In genomic region chr7:3704475-3704874, GRCm38 (mm10) we compare ENCODE assay signal across 8 mouse cellular contexts. TPM values are rescaled to one million over a fixed set of nuclear protein-coding genes. Genes with fewer than 3 reads are reported as not detected.
DNase-seq lines count a peak whose midpoint lies in the region; ATAC-seq and TF ChIP-seq lines count a peak whose summit lies in the region.

No protein-coding gene starts in this region.

- no peak for TF ChIP-seq CTCF in cerebellum, adult 2 months (IDR thresholded peaks at IDR 0.05; ENCODE audit: borderline replicate concordance, insufficient read depth, low read depth, low read length)
- TF ChIP-seq CTCF in stomach, postnatal 0 days (IDR thresholded peaks at IDR 0.05; ENCODE audit: low read depth) = no peak

- no peak for TF ChIP-seq EP300 in stomach, postnatal 0 days (optimal IDR thresholded peaks at IDR 0.05)

- no peak for DNase-seq in cerebellum, adult 2 months
- DNase-seq in cerebellum, adult 11-12 months = no peak
- no peak for DNase-seq in liver, embryonic 13.5 days
- peak; percentile 54 for DNase-seq in stomach, postnatal 0 days (ENCODE audit: low spot score)
- no peak for DNase-seq in adrenal gland, postnatal 10 days
- DNase-seq in urinary bladder, adult 18-20 months (ENCODE audit: low spot score in 2 of 2) = no peak

- TF ChIP-seq POLR2A in cerebellum, adult 2 months (IDR thresholded peaks at IDR 0.05; ENCODE audit: borderline replicate concordance, insufficient read depth, low read length) = no peak

- H3K4me2 ChIP-seq in forebrain, embryonic 12.5 days = peak overlapping the region; percentile 93
- peak overlapping the region; percentile 82 for H3K4me2 ChIP-seq in liver, embryonic 13.5 days
- H3K4me2 ChIP-seq in stomach, postnatal 0 days (replicated peaks; ENCODE audit: low read depth) = peak overlapping the region; percentile 73

- peak overlapping the region; percentile 82; the same call in 1 of the 2 replicates for H3K27ac ChIP-seq in cerebellum, adult 2 months (ENCODE audit: insufficient read depth, low read length)
- H3K27ac ChIP-seq in forebrain, embryonic 12.5 days = peak overlapping the region; percentile 95
- H3K27ac ChIP-seq in liver, embryonic 13.5 days = peak overlapping the region; percentile 89
- peak overlapping the region; percentile 95 for H3K27ac ChIP-seq in stomach, postnatal 0 days (replicated peaks)

- no peaks in the 10 kb centered on the region for H3K9me3 ChIP-seq in forebrain, embryonic 12.5 days
- no peaks in the 10 kb centered on the region for H3K9me3 ChIP-seq in liver, embryonic 13.5 days (replicated peaks)
- no peaks in the 10 kb centered on the region for H3K9me3 ChIP-seq in stomach, postnatal 0 days (ENCODE audit: control insufficient read depth, low read length)

- H3K27me3 ChIP-seq in cerebellum, adult 2 months (ENCODE audit: control insufficient read depth, insufficient read depth, low read length) = no peaks in the 10 kb centered on the region
- H3K27me3 ChIP-seq in forebrain, embryonic 12.5 days = no peaks in the 10 kb centered on the region
- H3K27me3 ChIP-seq in liver, embryonic 13.5 days = no peaks in the 10 kb centered on the region
- no peaks in the 10 kb centered on the region for H3K27me3 ChIP-seq in stomach, postnatal 0 days (ENCODE audit: control insufficient read depth, insufficient read depth, low read length)

- peak; percentile 46 for ATAC-seq in CD4-positive, CD25-positive, alpha-beta regulatory T cell, adult 4 months
- ATAC-seq in forebrain, embryonic 12.5 days (ENCODE audit: low FRiP score) = no peak; the same call in 1 of the 2 replicates
- ATAC-seq in liver, embryonic 13.5 days (ENCODE audit: low read depth) = peak; percentile 18
- ATAC-seq in stomach, postnatal 0 days (ENCODE audit: low FRiP score, low TSS enrichment) = peak; percentile 48

- WGBS in cerebellum, adult 2 months = under 1% methylated on average over 20 of the region's 20 CpGs
- 2% methylated on average over 20 of the region's 20 CpGs for WGBS in forebrain, embryonic 12.5 days
- WGBS in liver, embryonic 13.5 days (ENCODE audit: insufficient replicate concordance) = 1% methylated on average over 20 of the region's 20 CpGs
- WGBS in stomach, postnatal 0 days = under 1% methylated on average over 20 of the region's 20 CpGs

- H3K4me1 ChIP-seq in cerebellum, adult 2 months (ENCODE audit: control insufficient read depth, insufficient read depth, low read length) = peaks cover 8% of the 10 kb centered on the region
- H3K4me1 ChIP-seq in forebrain, embryonic 12.5 days = peaks cover 23% of the 10 kb centered on the region
- peaks cover 26% of the 10 kb centered on the region for H3K4me1 ChIP-seq in liver, embryonic 13.5 days (replicated peaks)
- peaks cover 4% of the 10 kb centered on the region; the same call in 1 of the 2 replicates for H3K4me1 ChIP-seq in stomach, postnatal 0 days (replicated peaks; ENCODE audit: control insufficient read depth, insufficient read depth)

- H3K9ac ChIP-seq in forebrain, embryonic 12.5 days = peak overlapping the region; percentile 93
- peak overlapping the region; percentile 89 for H3K9ac ChIP-seq in liver, embryonic 13.5 days
- peak overlapping the region; percentile 82 for H3K9ac ChIP-seq in stomach, postnatal 0 days (ENCODE audit: low read length)

- H3K4me3 ChIP-seq in cerebellum, adult 2 months (replicated peaks; ENCODE audit: insufficient read depth, low read depth, low read length) = peak overlapping the region; percentile 87
- H3K4me3 ChIP-seq in forebrain, embryonic 12.5 days (replicated peaks) = peak overlapping the region; percentile 88
- peak overlapping the region; percentile 84 for H3K4me3 ChIP-seq in liver, embryonic 13.5 days (replicated peaks)
- H3K4me3 ChIP-seq in stomach, postnatal 0 days (ENCODE audit: low read depth, low read length) = peak overlapping the region; percentile 63

- peaks cover 49% of the 10 kb centered on the region for H3K36me3 ChIP-seq in forebrain, embryonic 12.5 days (replicated peaks)
- H3K36me3 ChIP-seq in liver, embryonic 13.5 days = peaks cover 41% of the 10 kb centered on the region
- H3K36me3 ChIP-seq in stomach, postnatal 0 days (ENCODE audit: control insufficient read depth, insufficient read depth, low read length) = peaks cover 10% of the 10 kb centered on the region

RNA-seq across cellular contexts. Expression of gene Rps9, which starts 0.7 kb away (rescaled TPM):
- polyA plus RNA-seq in cerebellum, adult 2 months (2012; rRNA removed) = 866 and 1,027 TPM in 2 replicates
- polyA plus RNA-seq in CD4-positive, CD25-positive, alpha-beta regulatory T cell, adult 4 months (2017; shearing (Covaris generic)) = 1,000 to 10,000 TPM; 4,852 to 4,938 TPM
- polyA plus RNA-seq in forebrain, embryonic 12.5 days (2016; fragmentation: Nextera tagmentation; extraction: Ambion mirVana) = 1,127 and 1,163 TPM in 2 replicates
- polyA plus RNA-seq in liver, embryonic 13.5 days (2015; fragmentation: Nextera tagmentation; extraction: Ambion mirVana) = 1,306 and 1,329 TPM in 2 replicates
- 1,098 and 1,141 TPM in 2 replicates for polyA plus RNA-seq in stomach, postnatal 0 days (2015; fragmentation: Nextera tagmentation; extraction: Ambion mirVana)
- total RNA-seq in adrenal gland, postnatal 10 days (2021) = 1,000 to 10,000 TPM; 1,078 to 1,086 TPM

RNA-seq across cellular contexts. Expression of gene Mboat7, which starts 11.2 kb away (rescaled TPM):
- polyA plus RNA-seq in cerebellum, adult 2 months (2012; rRNA removed) = 114 and 115 TPM in 2 replicates
- 10 to 100 TPM; 19.4 to 25.7 TPM for polyA plus RNA-seq in CD4-positive, CD25-positive, alpha-beta regulatory T cell, adult 4 months (2017; shearing (Covaris generic))
- polyA plus RNA-seq in forebrain, embryonic 12.5 days (2016; fragmentation: Nextera tagmentation; extraction: Ambion mirVana) = 39.5 and 40.8 TPM in 2 replicates
- polyA plus RNA-seq in liver, embryonic 13.5 days (2015; fragmentation: Nextera tagmentation; extraction: Ambion mirVana) = 19.8 and 20.0 TPM in 2 replicates
- 27.1 and 28.3 TPM in 2 replicates for polyA plus RNA-seq in stomach, postnatal 0 days (2015; fragmentation: Nextera tagmentation; extraction: Ambion mirVana)
- total RNA-seq in adrenal gland, postnatal 10 days (2021) = 10 to 100 TPM; 48.7 to 59.6 TPM

RNA-seq across cellular contexts. Expression of gene Tsen34, which starts 11.8 kb away (rescaled TPM):
- 112 and 115 TPM in 2 replicates for polyA plus RNA-seq in cerebellum, adult 2 months (2012; rRNA removed)
- 10 to 100 TPM in 1 of 2 experiments, 1 to 10 TPM in 1; 9.2 to 11.2 TPM for polyA plus RNA-seq in CD4-positive, CD25-positive, alpha-beta regulatory T cell, adult 4 months (2017; shearing (Covaris generic))
- polyA plus RNA-seq in forebrain, embryonic 12.5 days (2016; fragmentation: Nextera tagmentation; extraction: Ambion mirVana) = 204 and 215 TPM in 2 replicates
- polyA plus RNA-seq in liver, embryonic 13.5 days (2015; fragmentation: Nextera tagmentation; extraction: Ambion mirVana) = 41.7 and 43.6 TPM in 2 replicates
- polyA plus RNA-seq in stomach, postnatal 0 days (2015; fragmentation: Nextera tagmentation; extraction: Ambion mirVana) = 143 TPM in 2 replicates
- total RNA-seq in adrenal gland, postnatal 10 days (2021) = 100 to 1,000 TPM in 1 of 2 experiments, 10 to 100 TPM in 1; 99.1 to 114 TPM

RNA-seq across cellular contexts. Expression of gene Pirb, which starts 15.7 kb away (rescaled TPM):
- polyA plus RNA-seq in cerebellum, adult 2 months (2012; rRNA removed) = 0.27 and 0.31 TPM in 2 replicates
- polyA plus RNA-seq in CD4-positive, CD25-positive, alpha-beta regulatory T cell, adult 4 months (2017; shearing (Covaris generic)) = 1 to 10 TPM in 1 of 2 experiments, under 1 TPM in 1; 0.38 to 1.6 TPM
- polyA plus RNA-seq in forebrain, embryonic 12.5 days (2016; fragmentation: Nextera tagmentation; extraction: Ambion mirVana) = 0.10 and 0.23 TPM in 2 replicates
- 0.84 and 1.3 TPM in 2 replicates for polyA plus RNA-seq in liver, embryonic 13.5 days (2015; fragmentation: Nextera tagmentation; extraction: Ambion mirVana)
- 0.82 and 1.0 TPM in 2 replicates for polyA plus RNA-seq in stomach, postnatal 0 days (2015; fragmentation: Nextera tagmentation; extraction: Ambion mirVana)
- total RNA-seq in adrenal gland, postnatal 10 days (2021) = 1 to 10 TPM; 2.3 to 2.5 TPM

RNA-seq across cellular contexts. Expression of gene Tmc4, which starts 27.1 kb away (rescaled TPM):
- 10.8 and 11.7 TPM in 2 replicates for polyA plus RNA-seq in cerebellum, adult 2 months (2012; rRNA removed)
- 10 to 100 TPM; 11.0 to 17.7 TPM for polyA plus RNA-seq in CD4-positive, CD25-positive, alpha-beta regulatory T cell, adult 4 months (2017; shearing (Covaris generic))
- polyA plus RNA-seq in forebrain, embryonic 12.5 days (2016; fragmentation: Nextera tagmentation; extraction: Ambion mirVana) = 2.9 and 3.1 TPM in 2 replicates
- polyA plus RNA-seq in liver, embryonic 13.5 days (2015; fragmentation: Nextera tagmentation; extraction: Ambion mirVana) = 7.3 and 7.8 TPM in 2 replicates
- polyA plus RNA-seq in stomach, postnatal 0 days (2015; fragmentation: Nextera tagmentation; extraction: Ambion mirVana) = 70.1 and 77.4 TPM in 2 replicates
- 1 to 10 TPM; 8.6 to 9.2 TPM for total RNA-seq in adrenal gland, postnatal 10 days (2021)
